Mouse (Mus musculus) heart, postnatal 0 days (tissue): ENCODE measurements at regions not wholly inside any gene's neighbourhood (a gene's known extent, or its start where the extent isn't known, plus 50 kb on each side); places are given as distances from the start of the nearest gene placed in this dataset.

Source experiments
- CTCF ChIP-seq: IDR thresholded peaks from 2 replicates; pipeline ENCODE4 v1.5.1; 2016; ENCODE audit warnings: antibody characterized with exemption, control low read depth, low read depth
- EP300 ChIP-seq: IDR thresholded peaks from 2 replicates; pipeline ENCODE4 v1.6.1; 2016; ENCODE audit warnings: antibody characterized with exemption, low read depth

GRCm38 (mm10) chr8:46408886-46409285, 62.0 kb upstream of the Acsl1 start:
- TF ChIP-seq CTCF (no peak), EP300 (no peak)
